Mouse (Mus musculus) liver, embryonic 11.5 days (tissue): Measurements from ENCODE around the gene Cnih2. TPM values are rescaled to one million over a fixed set of nuclear protein-coding genes. Genes with fewer than 3 reads are reported as not detected.

Source experiments
- ATAC-seq: fragments of 200-750 bp; cut with Nextera tagmentation; replicated peaks from 2 replicates; pipeline ENCODE4 v1.8.0; 2017; ENCODE audit warnings: moderate number of reproducible peaks, mild to moderate bottlenecking, moderate TSS enrichment, moderate library complexity; ENCODE audit not compliant: low FRiP score
- DNase-seq: peaks from one replicate; pipeline ENCODE4 v3.0.0-alpha.2; 2017; ENCODE audit warnings: low spot score
- H3K27ac ChIP-seq: fragments of 300-500 bp; sonication (generic); 2 replicates; pipeline ENCODE4 v1.5.1; 2014; ENCODE audit warnings: mild to moderate bottlenecking, low read depth, low read length, control low read depth
- H3K27me3 ChIP-seq: fragments of 300-500 bp; sonication (generic); replicated peaks from 2 replicates; pipeline ENCODE4 v1.6.1; 2014; ENCODE audit warnings: low read length, mixed read lengths; ENCODE audit not compliant: control insufficient read depth, insufficient read depth
- H3K36me3 ChIP-seq: fragments of 300-500 bp; sonication (generic); 2 replicates; pipeline ENCODE4 v1.6.1; 2014; ENCODE audit warnings: mild to moderate bottlenecking, low read length, moderate library complexity, mixed read lengths; ENCODE audit not compliant: control insufficient read depth, insufficient read depth
- H3K4me1 ChIP-seq: fragments of 300-500 bp; sonication (generic); replicated peaks from 2 replicates; pipeline ENCODE4 v1.6.1; 2014; ENCODE audit warnings: low read length, mixed read lengths; ENCODE audit not compliant: control insufficient read depth, insufficient read depth
- H3K4me2 ChIP-seq: fragments of 300-500 bp; sonication (generic); 2 replicates; pipeline ENCODE4 v1.6.1; 2014; ENCODE audit warnings: mild to moderate bottlenecking, control low read depth, moderate library complexity
- H3K4me3 ChIP-seq: fragments of 300-500 bp; sonication (generic); 2 replicates; pipeline ENCODE4 v1.5.1; 2014; ENCODE audit warnings: low read depth, low read length, control low read depth
- H3K9ac ChIP-seq: fragments of 300-500 bp; sonication (generic); 2 replicates; pipeline ENCODE4 v1.6.1; 2014; ENCODE audit warnings: low read depth, low read length, control low read depth
- H3K9me3 ChIP-seq: fragments of 300-500 bp; sonication (generic); 2 replicates; pipeline ENCODE4 v1.6.1; 2016; ENCODE audit warnings: low read length, inconsistent platforms, mixed read lengths; ENCODE audit not compliant: control insufficient read depth
- WGBS: fragments of 180-500 bp; shearing (Covaris S2); extraction: QIAGEN DNeasy Blood & Tissue Kit; methylation state at CpG from one replicate; pipeline ENCODE4 v1.1.7; 2014; 5-methylcytosine and 5-hydroxymethylcytosine counted together
- polyA plus RNA-seq: library from polyadenylated mRNA; unstranded; fragments of >200 nt; fragmentation: Nextera tagmentation; extraction: Ambion mirVana; gene quantifications from 2 replicates; pipeline ENCODE4 v1.2.1, GENCODE M21; 2014

Gene Cnih2
- polyA plus RNA-seq, 1 experiment from 2014 or later = 8.4 TPM

GRCm38 (mm10) chr19:5067867-5068569 is 30.3 kb downstream of the Cnih2 start, which contains the start of gene Cd248:
Gene Cd248 (plus strand): TSS chr19:5068078.
- Histone ChIP-seq H3K36me3 (no peaks in the 10 kb centered on the region), H3K4me3 (peak within 1 kb of the TSS; percentile 59), H3K27me3 (peaks cover 40% of the 10 kb centered on the region), H3K4me2 (peak within 1 kb of the TSS; percentile 95), H3K9me3 (no peaks in the 10 kb centered on the region), H3K9ac (peak within 1 kb of the TSS; percentile 73), H3K27ac (peak within 1 kb of the TSS; percentile 90), H3K4me1 (peaks cover 62% of the 10 kb centered on the region)
- ATAC-seq (0 out of 2 replicates have a peak, but pooled peaks have one; percentile 9), DNase-seq (peak; percentile 71)
- WGBS = 2% methylated on average over 54 of the region's 56 CpGs

- Histone ChIP-seq H3K4me3 (peak overlapping the region; percentile 59), H3K9me3 (no peaks in the 10 kb centered on the region), H3K4me1 (peaks cover 56% of the 10 kb centered on the region), H3K9ac (peak overlapping the region; percentile 73), H3K4me2 (peak overlapping the region; percentile 95), H3K27me3 (peaks cover 40% of the 10 kb centered on the region), H3K36me3 (no peaks in the 10 kb centered on the region), H3K27ac (peak overlapping the region; percentile 90)
- 4% methylated on average over 15 of the region's 15 CpGs for WGBS
- DNase-seq (peak; percentile 67), ATAC-seq (peak; percentile 86)
These were observed 31.1 kb downstream of the Cnih2 start for GRCm38 (mm10) chr19:5067040-5067799.

- no peak overlapping the region; the same call in 1 of the 2 replicates for H3K27ac ChIP-seq
- WGBS = 52% methylated on average over 7 of the region's 7 CpGs
- H3K4me3 ChIP-seq = no peak overlapping the region
- no peaks in the 10 kb centered on the region for H3K36me3 ChIP-seq
- no peak for DNase-seq
- H3K9me3 ChIP-seq = no peaks in the 10 kb centered on the region
- no peak overlapping the region for H3K4me2 ChIP-seq
- ATAC-seq = no peak
- H3K27me3 ChIP-seq = peaks cover 26% of the 10 kb centered on the region
- H3K4me1 ChIP-seq = peaks cover 55% of the 10 kb centered on the region
- H3K9ac ChIP-seq = no peak overlapping the region
These were observed 33.2 kb downstream of the Cnih2 start for GRCm38 (mm10) chr19:5065104-5065503.

- no peak overlapping the region for H3K4me3 ChIP-seq
- H3K36me3 ChIP-seq = no peaks in the 10 kb centered on the region
- H3K27me3 ChIP-seq = peaks cover 2% of the 10 kb centered on the region; the same call in 1 of the 2 replicates
- DNase-seq (no peak), ATAC-seq (no peak)
- 67% methylated on average over 6 of the region's 6 CpGs for WGBS
- peaks cover 53% of the 10 kb centered on the region for H3K4me1 ChIP-seq
- no peak overlapping the region for H3K4me2 ChIP-seq
- no peak overlapping the region for H3K27ac ChIP-seq
- no peak overlapping the region for H3K9ac ChIP-seq
- no peaks in the 10 kb centered on the region for H3K9me3 ChIP-seq
These were observed 35.9 kb downstream of the Cnih2 start for GRCm38 (mm10) chr19:5062446-5062845.

- Histone ChIP-seq H3K4me3 (no peak overlapping the region), H3K36me3 (no peaks in the 10 kb centered on the region), H3K9me3 (no peaks in the 10 kb centered on the region), H3K27ac (no peak overlapping the region), H3K4me1 (peaks cover 49% of the 10 kb centered on the region), H3K9ac (no peak overlapping the region), H3K4me2 (no peak overlapping the region), H3K27me3 (peaks cover 2% of the 10 kb centered on the region; the same call in 1 of the 2 replicates)
- ATAC-seq (no peak), DNase-seq (no peak)
- WGBS = 80% methylated on average over 5 of the region's 5 CpGs
These were observed 36.3 kb downstream of the Cnih2 start for GRCm38 (mm10) chr19:5062041-5062440.

- ATAC-seq (no peak), DNase-seq (no peak)
- Histone ChIP-seq H3K4me3 (no peak overlapping the region), H3K36me3 (no peaks in the 10 kb centered on the region), H3K4me2 (no peak overlapping the region), H3K27me3 (peaks cover 2% of the 10 kb centered on the region; the same call in 1 of the 2 replicates), H3K9me3 (no peaks in the 10 kb centered on the region), H3K4me1 (peaks cover 51% of the 10 kb centered on the region), H3K9ac (peak overlapping the region; percentile 32; the same call in 1 of the 2 replicates), H3K27ac (peak overlapping the region; percentile 51; the same call in 1 of the 2 replicates)
- 48% methylated on average over 5 of the region's 5 CpGs for WGBS
These were observed 37.7 kb downstream of the Cnih2 start for GRCm38 (mm10) chr19:5060365-5061330.

- Histone ChIP-seq H3K27me3 (0 out of 2 replicates have a peak, but pooled peaks cover 4% of the 10 kb centered on the region), H3K9ac (no peak overlapping the region), H3K4me1 (peaks cover 42% of the 10 kb centered on the region), H3K4me3 (no peak overlapping the region), H3K27ac (peak overlapping the region; percentile 45; the same call in 1 of the 2 replicates), H3K4me2 (0 out of 2 replicates have a peak overlapping the region, but pooled peaks have one; percentile 9), H3K36me3 (no peaks in the 10 kb centered on the region), H3K9me3 (no peaks in the 10 kb centered on the region)
- no peak for DNase-seq
- WGBS = 14% methylated on average over 10 of the region's 10 CpGs
- ATAC-seq = peak; percentile 51
These were observed 39.2 kb downstream of the Cnih2 start for GRCm38 (mm10) chr19:5058801-5059771.
